Mouse (Mus musculus) heart, postnatal 0 days (tissue): Measurements from ENCODE around the gene Selenoo.

ENCODE experiments used
- CTCF ChIP-seq: IDR thresholded peaks from 2 replicates; pipeline ENCODE4 v1.5.1; 2016; ENCODE audit warnings: antibody characterized with exemption, control low read depth, low read depth
- EP300 ChIP-seq: IDR thresholded peaks from 2 replicates; pipeline ENCODE4 v1.6.1; 2016; ENCODE audit warnings: antibody characterized with exemption, low read depth

GRCm38 (mm10) chr15:89060032-89060681 lies 28.7 kb upstream of the Selenoo start:
- TF ChIP-seq CTCF (no peak), EP300 (no peak)
